Mouse (Mus musculus) small intestine, adult 10 weeks (tissue): Measurements from ENCODE around the gene Efemp1. TPM values are rescaled to one million over a fixed set of nuclear protein-coding genes. Genes with fewer than 3 reads are reported as not detected.

Experiments
- polyA plus RNA-seq: library from polyadenylated mRNA; stranded (reverse); fragments of 350-450 nt; fragmentation: Illumina TruSeq; extraction: RNeasy Lipid Tissue Mini Kit (QIAGEN cat#74804); gene quantifications from one replicate; pipeline ENCODE4 v1.2.3, GENCODE M21; 2014; ENCODE audit warnings: low replicate concordance

Gene Efemp1
- polyA plus RNA-seq: 110 TPM

DNA sequence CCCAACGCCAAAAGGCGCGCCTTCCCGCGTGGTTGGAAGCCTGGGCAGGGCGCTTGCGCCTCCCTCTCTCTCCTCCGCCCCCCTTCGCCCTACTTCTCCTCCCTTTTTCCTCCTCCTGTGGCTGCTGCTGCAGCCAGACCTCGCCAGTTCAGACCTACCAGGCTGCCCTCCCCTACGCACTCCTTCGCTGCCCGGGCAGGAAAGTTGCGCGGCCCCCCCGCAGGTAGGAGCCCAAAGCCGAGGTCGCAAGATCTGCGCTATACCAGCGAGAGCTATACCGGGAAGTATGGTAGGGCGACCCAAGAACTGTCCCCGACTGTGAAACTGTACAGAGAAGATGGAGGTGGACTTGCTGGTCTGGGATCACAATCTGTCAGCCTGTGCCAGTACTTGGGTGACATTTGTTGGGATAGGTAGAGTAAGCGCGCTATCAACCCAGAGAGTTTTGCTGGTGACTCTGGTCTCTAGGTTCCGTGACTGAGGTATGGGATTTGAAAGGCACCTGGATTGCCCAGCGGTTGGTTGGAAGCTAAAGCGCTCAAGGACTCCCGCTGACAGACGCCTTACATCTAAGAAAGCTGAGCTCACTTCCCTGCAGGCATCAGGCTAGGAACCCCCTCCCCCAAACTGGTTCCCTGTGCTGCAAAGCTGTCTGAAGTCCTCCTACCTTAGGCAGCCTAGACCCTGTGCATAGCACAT, at the start of gene Efemp1:
Efemp1 (plus strand) TSS at position 103 of the 699 bp plus-strand sequence.

